Mouse (Mus musculus) G1E (cell line): ENCODE results near the gene Lpgat1.

Experiments
- CTCF ChIP-seq: IDR thresholded peaks from 2 replicates; pipeline ENCODE4 v1.5.1; 2012; ENCODE audit warnings: low read depth, low read length, inconsistent platforms, mixed read lengths
- POLR2AphosphoS5 ChIP-seq: IDR thresholded peaks from 2 replicates; pipeline ENCODE4 v1.6.1; 2012; ENCODE audit warnings: low read depth, low read length, inconsistent platforms; ENCODE audit not compliant: insufficient replicate concordance
- TAL1 ChIP-seq: conservative IDR thresholded peaks from 2 replicates; pipeline ENCODE4 v1.6.1; 2012; ENCODE audit warnings: low read depth, low read length, inconsistent platforms, mixed read lengths

DNA sequence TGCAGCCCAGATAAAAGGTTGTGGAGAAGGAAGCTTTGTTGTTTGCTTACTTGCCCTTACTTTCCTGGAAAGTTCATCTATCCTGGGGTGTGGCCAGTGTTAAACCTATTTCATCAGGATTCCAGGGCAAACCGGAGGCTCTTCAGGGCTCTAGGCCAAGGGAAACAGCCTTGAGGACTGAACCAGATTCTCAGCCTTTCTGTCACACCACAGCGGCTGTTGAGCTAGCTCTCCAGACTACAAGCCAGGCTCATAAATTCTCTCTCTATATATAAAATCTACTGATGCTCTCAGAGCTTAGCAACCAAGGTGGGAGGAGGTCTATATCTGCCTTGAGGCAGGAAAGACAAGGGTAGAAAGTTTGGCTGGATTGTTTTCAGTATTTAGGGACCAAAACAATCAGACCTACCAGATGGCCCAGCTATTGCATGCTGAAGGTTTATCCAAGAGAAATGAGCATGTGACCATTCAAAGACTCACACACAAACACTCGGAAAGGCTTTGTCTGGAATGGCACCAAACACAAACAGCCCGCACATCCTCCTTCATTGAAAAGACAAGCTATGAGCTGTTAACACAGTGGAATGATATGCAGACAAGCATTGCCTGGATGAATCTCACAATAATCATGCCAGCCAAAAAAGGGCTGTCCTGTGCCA, 78.7 kb downstream of the Lpgat1 start:
- TF ChIP-seq CTCF (no peak), TAL1 (no peak), POLR2AphosphoS5 (no peak)
